Mouse (Mus musculus): ENCODE results near the gene Cdkn1a. TPM values are rescaled to one million over a fixed set of nuclear protein-coding genes. Genes with fewer than 3 reads are reported as not detected.

The Cdkn1a gene
- polyA plus RNA-seq, 1 experiment from 2014 or later, result 38.5 TPM

GRCm38 (mm10) chr17:29085266-29085665 is 5.5 kb upstream of the Cdkn1a start:
- 73% methylated on average over 10 of the region's 10 CpGs for WGBS

GRCm38 (mm10) chr17:29086916-29087315 is 3.9 kb upstream of the Cdkn1a start:
- Histone ChIP-seq H3K36me3 (no peaks in the 10 kb centered on the region), H3K4me3 (no peak overlapping the region), H3K9ac (no peak overlapping the region), H3K9me3 (no peaks in the 10 kb centered on the region), H3K27me3 (replicated peaks) (peaks cover 17% of the 10 kb centered on the region), H3K4me1 (peaks cover 3% of the 10 kb centered on the region), H3K27ac (replicated peaks) (no peak overlapping the region), H3K4me2 (no peak overlapping the region)
- 75% methylated on average over 4 of the region's 4 CpGs for WGBS
- no peak for ATAC-seq (ENCODE audit: extremely low read depth, insufficient number of reproducible peaks, low FRiP score, low TSS enrichment)

More at GRCm38 (mm10) chr17:29085266-29085665, 5.5 kb upstream of the Cdkn1a start:
- Histone ChIP-seq H3K9me3 (no peaks in the 10 kb centered on the region), H3K27me3 (replicated peaks) (peaks cover 25% of the 10 kb centered on the region), H3K9ac (no peak overlapping the region), H3K4me2 (no peak overlapping the region), H3K4me1 (peaks cover 18% of the 10 kb centered on the region), H3K36me3 (no peaks in the 10 kb centered on the region), H3K4me3 (no peak overlapping the region), H3K27ac (replicated peaks) (no peak overlapping the region)
- no peak for ATAC-seq (ENCODE audit: extremely low read depth, insufficient number of reproducible peaks, low FRiP score, low TSS enrichment)

GRCm38 (mm10) chr17:29091348-29091944 is 670 bp downstream of the Cdkn1a start:
- Histone ChIP-seq H3K4me1 (peaks cover 20% of the 10 kb centered on the region), H3K4me2 (no peak overlapping the region), H3K9me3 (no peaks in the 10 kb centered on the region), H3K36me3 (no peaks in the 10 kb centered on the region), H3K9ac (0 out of 2 replicates have a peak overlapping the region, but pooled peaks have one; percentile 14), H3K27ac (replicated peaks) (no peak overlapping the region), H3K4me3 (no peak overlapping the region), H3K27me3 (replicated peaks) (peaks cover 25% of the 10 kb centered on the region)
- no peak for ATAC-seq (ENCODE audit: extremely low read depth, insufficient number of reproducible peaks, low FRiP score, low TSS enrichment)
- WGBS, result 46% methylated on average over 6 of the region's 6 CpGs

GRCm38 (mm10) chr17:29092497-29092896 is 1.7 kb downstream of the Cdkn1a start:
- WGBS, result 52% methylated on average over 5 of the region's 5 CpGs
- Histone ChIP-seq H3K27me3 (replicated peaks) (peaks cover 30% of the 10 kb centered on the region), H3K9me3 (no peaks in the 10 kb centered on the region), H3K27ac (replicated peaks) (no peak overlapping the region), H3K4me1 (peaks cover 20% of the 10 kb centered on the region), H3K36me3 (no peaks in the 10 kb centered on the region), H3K4me3 (no peak overlapping the region), H3K9ac (no peak overlapping the region), H3K4me2 (no peak overlapping the region)
- no peak for ATAC-seq (ENCODE audit: extremely low read depth, insufficient number of reproducible peaks, low FRiP score, low TSS enrichment)

- WGBS, result 7% methylated on average over 36 of the region's 36 CpGs
- no peak overlapping the region for H3K27ac ChIP-seq (replicated peaks)
Observed at GRCm38 (mm10) chr17:29093110-29093952, 2.6 kb downstream of the Cdkn1a start.

GRCm38 (mm10) chr17:29093961-29094309 is 3.2 kb downstream of the Cdkn1a start:
- Histone ChIP-seq H3K27me3 (replicated peaks) (peaks cover 30% of the 10 kb centered on the region), H3K4me2 (peak overlapping the region; percentile 84), H3K9me3 (no peaks in the 10 kb centered on the region), H3K27ac (replicated peaks) (peak overlapping the region; percentile 64), H3K4me1 (peaks cover 20% of the 10 kb centered on the region), H3K9ac (peak overlapping the region; percentile 84), H3K36me3 (peaks cover 7% of the 10 kb centered on the region), H3K4me3 (peak overlapping the region; percentile 59)
- no peak for ATAC-seq (ENCODE audit: extremely low read depth, insufficient number of reproducible peaks, low FRiP score, low TSS enrichment)
- WGBS, result 1% methylated on average over 24 of the region's 24 CpGs

More at GRCm38 (mm10) chr17:29093110-29093952, 2.6 kb downstream of the Cdkn1a start:
- Histone ChIP-seq H3K36me3 (0 out of 2 replicates have a peak, but pooled peaks cover under 1% of the 10 kb centered on the region), H3K4me1 (peaks cover 20% of the 10 kb centered on the region), H3K9me3 (no peaks in the 10 kb centered on the region), H3K4me3 (peak overlapping the region; percentile 59), H3K4me2 (peak overlapping the region; percentile 84), H3K27me3 (replicated peaks) (peaks cover 30% of the 10 kb centered on the region), H3K9ac (peak overlapping the region; percentile 84)
- ATAC-seq (ENCODE audit: extremely low read depth, insufficient number of reproducible peaks, low FRiP score, low TSS enrichment), result peak; percentile 66

GRCm38 (mm10) chr17:29094310-29095181 is 3.8 kb downstream of the Cdkn1a start:
- ATAC-seq (ENCODE audit: extremely low read depth, insufficient number of reproducible peaks, low FRiP score, low TSS enrichment), result 0 out of 2 replicates have a peak, but pooled peaks have one; percentile 44
- Histone ChIP-seq H3K9me3 (no peaks in the 10 kb centered on the region), H3K4me3 (peak overlapping the region; percentile 59), H3K36me3 (peaks cover 12% of the 10 kb centered on the region), H3K4me2 (peak overlapping the region; percentile 84), H3K9ac (peak overlapping the region; percentile 84), H3K27me3 (replicated peaks) (peaks cover 30% of the 10 kb centered on the region), H3K4me1 (peaks cover 20% of the 10 kb centered on the region), H3K27ac (replicated peaks) (peak overlapping the region; percentile 64)
- WGBS, result under 1% methylated on average over 71 of the region's 71 CpGs

- H3K36me3 ChIP-seq, result peaks cover 19% of the 10 kb centered on the region
- ATAC-seq (ENCODE audit: extremely low read depth, insufficient number of reproducible peaks, low FRiP score, low TSS enrichment), result peak; percentile 63
- peak overlapping the region; percentile 84 for H3K4me2 ChIP-seq
- H3K9me3 ChIP-seq, result no peaks in the 10 kb centered on the region
- H3K27me3 ChIP-seq (replicated peaks), result peaks cover 30% of the 10 kb centered on the region
- peak overlapping the region; percentile 59 for H3K4me3 ChIP-seq
- H3K27ac ChIP-seq (replicated peaks), result peak overlapping the region; percentile 64
- peak overlapping the region; percentile 84 for H3K9ac ChIP-seq
- WGBS, result under 1% methylated on average over 44 of the region's 44 CpGs
- peaks cover 20% of the 10 kb centered on the region for H3K4me1 ChIP-seq
Observed at GRCm38 (mm10) chr17:29095201-29095733, 4.5 kb downstream of the Cdkn1a start.

GRCm38 (mm10) chr17:29096245-29096644 is 5.5 kb downstream of the Cdkn1a start:
- Histone ChIP-seq H3K27ac (replicated peaks) (no peak overlapping the region), H3K4me3 (no peak overlapping the region), H3K4me2 (peak overlapping the region; percentile 84; the same call in 1 of the 2 replicates), H3K4me1 (peaks cover 20% of the 10 kb centered on the region), H3K9me3 (no peaks in the 10 kb centered on the region), H3K36me3 (peaks cover 20% of the 10 kb centered on the region), H3K9ac (no peak overlapping the region), H3K27me3 (replicated peaks) (peaks cover 30% of the 10 kb centered on the region)
- WGBS, result 82% methylated on average over 6 of the region's 6 CpGs
- ATAC-seq (ENCODE audit: extremely low read depth, insufficient number of reproducible peaks, low FRiP score, low TSS enrichment), result no peak

GRCm38 (mm10) chr17:29096851-29097561 is 6.2 kb downstream of the Cdkn1a start:
- 57% methylated on average over 7 of the region's 7 CpGs for WGBS
- H3K36me3 ChIP-seq, result peaks cover 20% of the 10 kb centered on the region
- no peaks in the 10 kb centered on the region for H3K9me3 ChIP-seq
- no peak overlapping the region for H3K4me3 ChIP-seq
- ATAC-seq (ENCODE audit: extremely low read depth, insufficient number of reproducible peaks, low FRiP score, low TSS enrichment), result no peak
- no peak overlapping the region for H3K27ac ChIP-seq (replicated peaks)
- H3K4me2 ChIP-seq, result no peak overlapping the region
- peak overlapping the region; percentile 16; the same call in 1 of the 2 replicates for H3K9ac ChIP-seq
- H3K27me3 ChIP-seq (replicated peaks), result peaks cover 22% of the 10 kb centered on the region
- peaks cover 20% of the 10 kb centered on the region for H3K4me1 ChIP-seq
